Mouse (Mus musculus) Patski (cell line): ENCODE results near the gene Lage3. TPM values are rescaled to one million over a fixed set of nuclear protein-coding genes. Genes with fewer than 3 reads are reported as not detected.
"Not testable (repeated sequence)": the region's sequence is repeated elsewhere in the genome, so short reads cannot be mapped to it uniquely, and the experiment has no call there.

Source experiments
- ATAC-seq: fragments of 100-300 bp; one replicate; pipeline ENCODE4 v1.8.0; 2021
- CTCF ChIA-PET: fragments of 350-600 bp; sonication (Branson Sonifier 250); formaldehyde crosslinking; loops from one replicate; lab custom pipeline; 2022; ENCODE audit warnings: inconsistent platforms; lab: Charles Lee
- POLR2A ChIA-PET: fragments of 350-600 bp; sonication (Branson Sonifier 250); formaldehyde crosslinking; loops from one replicate; lab custom pipeline; 2022; ENCODE audit warnings: antibody characterized with exemption, inconsistent platforms; lab: Charles Lee
- DNase-seq: peaks from one replicate; pipeline ENCODE4 v3.0.0-alpha.2; 2011; ENCODE audit warnings: low read depth, low spot score
- H3K27me3 ChIP-seq: fragments of 371-371 bp; one replicate; pipeline ENCODE4 v1.5.1; 2021
- CTCF ChIP-seq: fragments of 100-300 bp; IDR thresholded peaks from one replicate; pipeline ENCODE4 v1.5.1; 2021
- in situ Hi-C: fragments of 300-500 bp; cut with MboI; formaldehyde crosslinking; loops from 3 replicates; pipeline ENCODE4 v1.11.1; 2018; ENCODE audit warnings: low pct_unique_long_range_greater_than_20kb, mixed read lengths
- polyA plus RNA-seq: library from polyadenylated mRNA; unstranded; gene quantifications from one replicate; pipeline ENCODE4 v1.2.3, GENCODE M21; 2021

Gene Lage3
- polyA plus RNA-seq: 42.5 TPM

DNA sequence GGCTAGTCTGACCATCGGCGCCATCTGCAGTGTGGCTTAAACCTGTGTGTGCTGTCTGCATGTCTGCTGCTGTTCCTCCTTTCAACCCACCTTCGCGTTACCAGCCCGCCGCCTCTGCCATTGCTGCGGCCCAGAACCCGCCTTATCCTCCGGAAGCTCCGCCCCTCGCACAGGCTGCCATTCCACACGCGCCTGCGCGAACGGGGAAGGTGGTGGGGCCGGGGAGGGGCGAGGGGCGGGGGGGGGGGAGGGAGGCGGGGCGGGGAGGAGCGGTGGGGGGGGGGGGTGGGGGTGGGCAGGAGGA lies at the start of gene Lage3:
TSS of gene Lage3 (minus strand) at position 152 of the 304 bp plus-strand sequence.
- in situ Hi-C loops: no loop called here
- ChIA-PET CTCF (no interaction called here), POLR2A (no interaction called here)
- DNase-seq (no peak), ATAC-seq (peak; percentile 62)
- H3K27me3 ChIP-seq: peaks cover 18% of the 10 kb centered on the region
- TF ChIP-seq CTCF: no peak

DNA sequence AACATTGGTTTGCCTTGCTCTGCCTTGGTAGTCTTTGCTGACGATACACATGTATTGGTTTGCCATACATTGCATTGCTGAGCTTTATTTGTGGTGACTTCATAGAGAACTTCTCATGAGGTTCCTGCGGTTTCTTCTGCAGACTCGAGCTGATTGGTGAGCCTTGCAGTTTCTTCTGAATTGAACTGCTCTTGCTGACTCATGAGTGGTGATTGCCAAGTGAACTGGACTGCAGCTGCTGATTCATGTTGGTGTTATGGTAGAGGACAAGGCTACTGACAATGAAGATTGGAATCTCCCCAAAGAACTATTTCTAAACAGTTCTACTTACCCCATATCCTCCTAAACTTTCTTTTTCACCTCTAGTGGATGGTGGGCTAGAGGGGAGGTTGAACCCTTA lies 46.7 kb upstream of the Lage3 start:
- ATAC-seq: no peak
- H3K27me3 ChIP-seq: peaks cover 27% of the 10 kb centered on the region
- no peak for DNase-seq
- in situ Hi-C loops: loop anchor here (10.0 to 25.0 kb wide), 2 partner anchors 438 to 1355 kb away; partner anchors contain the start of gene Hcfc1
- ChIA-PET CTCF (interaction anchor here (1.2 kb wide), 1 partner anchor 11 kb away, joined by 3 read pairs; no protein-coding TSS in a partner anchor), POLR2A (no interaction called here)
- no peak for TF ChIP-seq CTCF

DNA sequence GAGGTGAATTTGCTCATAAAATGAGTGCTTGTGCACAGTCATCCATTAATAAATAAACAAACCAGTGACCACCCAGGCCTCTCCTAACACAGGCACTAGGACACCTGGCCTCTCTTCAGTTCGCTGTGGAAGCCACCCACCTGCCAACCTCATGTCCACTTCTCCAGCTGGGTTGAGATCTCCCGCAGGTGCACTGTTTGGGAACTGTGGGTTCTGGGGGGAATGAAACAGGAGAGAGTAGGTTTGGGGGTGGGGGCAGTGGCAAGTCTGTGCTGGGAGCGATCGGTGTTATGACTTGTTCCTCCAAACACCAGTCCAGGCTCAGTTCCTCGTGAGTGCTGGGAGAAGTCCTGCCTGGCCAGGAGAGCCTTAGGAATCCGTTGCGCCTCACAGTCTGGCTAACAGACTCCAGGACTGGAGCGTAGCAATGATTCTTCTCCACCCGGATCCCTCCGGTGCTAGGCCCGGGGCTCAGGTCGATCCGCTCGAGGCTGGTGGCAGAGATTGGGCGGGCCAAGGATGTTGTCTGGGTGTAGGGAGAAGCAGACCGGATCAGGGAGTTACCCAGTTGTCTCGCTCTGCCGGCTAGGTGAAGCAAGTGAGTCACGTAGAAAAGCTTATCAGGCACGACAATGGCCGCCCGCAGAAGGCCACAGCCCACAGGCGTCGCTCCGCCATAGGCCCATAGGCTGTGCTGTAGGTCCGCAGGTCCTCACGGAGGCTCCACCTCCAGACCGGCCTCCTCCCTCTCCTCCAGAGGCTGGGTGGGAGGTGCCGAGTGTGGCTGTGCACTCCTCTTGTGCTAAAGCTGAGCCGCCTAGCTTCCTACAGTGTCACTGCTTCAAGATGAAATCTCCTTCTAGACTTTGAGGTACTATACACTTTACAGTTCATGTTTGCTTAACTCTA lies 39.4 kb upstream of the Lage3 start, which contains the start of the genes Fam3a and Ikbkg:
TSS of gene Fam3a (minus strand) at position 738 of the 909 bp plus-strand sequence.
TSS of gene Ikbkg (plus strand) at position 756 of the 909 bp plus-strand sequence.
- ATAC-seq: peak; percentile 99
- H3K27me3 ChIP-seq: peaks cover 10% of the 10 kb centered on the region
- peak; percentile 48 for DNase-seq
- CTCF ChIA-PET: interaction anchor here (1.2 to 2.1 kb wide), 3 partner anchors 10 to 144 kb away, joined by 4 to 8 read pairs (median 5); partner anchors contain the start of gene Flna
- in situ Hi-C loops: no loop called here
- POLR2A ChIA-PET: interaction anchor here (0.6 to 1.2 kb wide), 3 partner anchors 16 to 24 kb away, joined by 3 to 4 read pairs (median 3); no protein-coding TSS in a partner anchor
- no peak for TF ChIP-seq CTCF

DNA sequence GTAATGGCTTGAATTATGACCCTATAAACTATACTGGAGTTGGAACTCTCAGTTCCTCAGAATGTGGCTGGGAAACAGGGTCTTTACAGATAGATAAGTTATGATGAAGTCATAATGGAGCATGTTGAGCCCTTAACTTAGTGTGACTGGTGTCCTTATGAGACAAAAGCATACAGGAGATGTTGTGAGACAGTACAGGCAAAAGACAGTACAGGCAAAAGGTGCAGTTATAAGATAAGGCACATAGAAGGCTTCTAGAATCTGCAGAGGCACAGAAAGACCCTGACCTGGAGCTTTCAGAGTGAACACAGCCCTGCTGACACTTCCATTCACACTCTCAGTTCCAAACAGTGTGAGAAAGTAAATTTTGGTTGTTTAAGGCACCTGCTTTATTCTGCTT lies 34.7 kb upstream of the Lage3 start:
- ATAC-seq (no peak), DNase-seq (no peak)
- ChIA-PET CTCF (interaction anchor here (2.7 kb wide), 1 partner anchor 11 kb away, joined by 7 read pairs; no protein-coding TSS in a partner anchor), POLR2A (no interaction called here)
- H3K27me3 ChIP-seq: peaks cover 7% of the 10 kb centered on the region
- in situ Hi-C loops: no loop called here
- no peak for TF ChIP-seq CTCF

DNA sequence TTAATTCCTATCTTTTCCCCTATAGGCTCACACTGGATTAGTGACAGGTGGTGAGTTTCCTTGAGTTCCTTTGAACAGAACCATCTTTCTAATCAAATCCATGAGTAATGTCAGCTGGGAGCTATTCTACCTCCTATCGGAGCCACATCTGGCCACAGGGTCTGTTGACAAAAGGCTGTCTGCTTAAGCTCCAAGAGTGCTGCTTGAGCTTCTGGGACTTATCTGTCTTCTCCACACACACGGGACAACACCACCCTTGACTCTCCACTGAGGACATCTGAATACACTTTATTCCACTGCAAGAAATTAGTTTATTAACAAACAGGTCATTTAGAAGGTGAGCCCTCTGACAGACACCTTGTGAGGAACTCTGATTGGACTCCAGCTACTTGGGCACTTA lies 31.0 kb upstream of the Lage3 start:
- H3K27me3 ChIP-seq: peaks cover 12% of the 10 kb centered on the region
- CTCF ChIA-PET: no interaction called here
- DNase-seq: no peak
- in situ Hi-C loops: no loop called here
- POLR2A ChIA-PET: no interaction called here
- no peak for TF ChIP-seq CTCF
- no peak for ATAC-seq

DNA sequence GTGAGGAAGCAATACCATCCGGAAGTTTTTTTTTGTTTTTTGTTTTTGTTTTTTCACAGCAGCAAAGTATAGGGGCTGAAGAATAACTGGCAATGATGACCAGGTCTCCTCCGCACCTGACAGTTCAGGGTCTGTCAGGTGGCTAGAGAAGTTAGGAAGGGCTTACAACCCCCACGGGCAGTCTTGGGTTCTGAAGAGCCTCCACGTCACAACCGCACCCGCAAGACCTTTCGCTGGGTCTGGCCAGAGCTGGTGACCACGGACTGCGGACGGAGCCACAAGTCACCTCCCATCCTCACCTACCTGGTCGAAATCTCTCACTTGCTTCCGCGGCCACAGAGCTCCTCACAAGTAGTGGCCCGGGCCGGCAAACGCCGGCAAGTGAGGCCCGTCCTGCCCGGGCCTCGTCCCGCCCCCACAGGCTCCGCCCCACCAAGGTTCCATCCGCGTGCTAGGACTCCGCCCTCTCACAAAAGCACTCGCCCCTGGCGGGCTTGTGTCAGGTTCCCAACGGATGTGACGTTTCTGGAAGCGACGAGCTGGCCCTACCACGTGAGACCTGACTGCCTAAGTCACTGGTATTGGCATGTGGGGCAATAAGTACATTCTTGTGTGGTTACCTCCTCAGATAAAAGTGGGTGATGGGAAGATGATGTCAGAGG lies 19.6 kb upstream of the Lage3 start, which contains the start of the genes Ubl4a and Slc10a3:
TSS of gene Ubl4a (minus strand) at position 331 of the 662 bp plus-strand sequence.
TSS of gene Slc10a3 (minus strand) at position 462 of the 662 bp plus-strand sequence.
- H3K27me3 ChIP-seq: no peaks in the 10 kb centered on the region
- DNase-seq: no peak
- in situ Hi-C loops: no loop called here
- TF ChIP-seq CTCF: no peak
- ChIA-PET CTCF (interaction anchor here (1.0 kb wide), 1 partner anchor 21 kb away, joined by 3 read pairs; no protein-coding TSS in a partner anchor), POLR2A (interaction anchor here (0.6 kb wide), 1 partner anchor 869 kb away, joined by 3 read pairs; no protein-coding TSS in a partner anchor)
- ATAC-seq: peak; percentile 84

DNA sequence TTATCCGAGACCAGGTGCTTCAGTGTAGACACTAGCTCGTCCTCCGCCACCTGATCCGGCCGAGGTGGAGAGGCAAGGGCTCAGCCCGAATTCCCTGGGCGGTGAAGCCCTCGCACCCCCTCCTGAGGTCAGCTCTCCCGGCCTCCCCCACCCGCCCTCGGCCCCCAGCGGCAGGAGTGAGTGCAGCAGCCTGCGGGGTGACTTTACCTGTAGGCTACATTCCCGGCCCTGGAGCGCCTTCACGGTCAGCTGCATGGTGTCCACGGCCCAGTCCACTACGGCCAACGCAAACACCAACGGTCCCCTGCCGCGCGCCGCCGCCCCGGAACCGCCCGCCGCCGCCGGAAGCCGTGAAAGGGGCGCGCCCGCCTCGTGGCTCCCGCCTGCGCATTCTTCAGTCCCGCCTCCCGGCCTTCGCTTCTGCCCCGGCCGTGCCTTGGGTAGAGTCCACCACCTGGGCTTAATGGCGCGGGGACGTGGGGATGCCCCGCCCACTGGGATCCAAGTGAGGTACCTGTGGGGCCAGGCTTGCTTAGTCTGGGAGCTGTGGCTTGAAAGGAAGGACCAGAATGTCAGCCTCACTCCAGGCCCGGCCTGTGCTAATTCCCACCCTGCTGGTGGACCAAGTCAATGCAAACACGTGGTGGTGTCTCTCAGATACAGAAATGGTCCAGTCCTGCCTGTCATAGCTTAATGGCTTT lies 14.9 kb upstream of the Lage3 start:
- no peak for TF ChIP-seq CTCF
- in situ Hi-C loops: no loop called here
- H3K27me3 ChIP-seq: peaks cover 4% of the 10 kb centered on the region
- ATAC-seq: peak; percentile 61
- ChIA-PET POLR2A (interaction anchor here (1.0 to 1.7 kb wide), 5 partner anchors 28 to 123 kb away, joined by 3 to 5 read pairs (median 3); partner anchors contain the start of gene Plxna3), CTCF (interaction anchor here (1.6 kb wide), 1 partner anchor 9 kb away, joined by 5 read pairs; no protein-coding TSS in a partner anchor)
- no peak for DNase-seq

DNA sequence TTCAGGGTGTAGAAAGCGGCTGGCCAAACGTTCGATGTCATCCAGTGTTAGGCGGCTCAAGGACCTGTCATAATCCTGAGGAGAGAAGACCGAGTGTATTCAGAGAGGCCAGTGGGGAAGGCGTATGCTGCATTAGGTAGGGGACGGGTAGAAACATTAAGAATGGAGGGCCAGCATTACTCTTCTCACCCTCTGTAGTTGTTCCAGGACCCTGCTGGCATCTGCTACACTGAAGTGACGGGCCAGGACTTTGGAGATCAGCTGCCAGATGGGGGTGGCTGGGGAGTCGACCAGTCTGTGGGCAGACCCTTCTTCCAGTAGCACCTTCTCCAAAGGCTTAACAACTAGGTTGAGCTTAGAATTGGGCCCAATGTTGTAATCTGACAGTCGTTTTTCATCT lies 14.1 kb upstream of the Lage3 start:
- CTCF ChIA-PET: interaction anchor here (0.6 kb wide), 1 partner anchor 19 kb away, joined by 3 read pairs; no protein-coding TSS in a partner anchor
- peaks cover 4% of the 10 kb centered on the region for H3K27me3 ChIP-seq
- POLR2A ChIA-PET: interaction anchor here (1.0 kb wide), 1 partner anchor 119 kb away, joined by 3 read pairs; no protein-coding TSS in a partner anchor
- in situ Hi-C loops: no loop called here
- DNase-seq (no peak), ATAC-seq (no peak)
- no peak for TF ChIP-seq CTCF

DNA sequence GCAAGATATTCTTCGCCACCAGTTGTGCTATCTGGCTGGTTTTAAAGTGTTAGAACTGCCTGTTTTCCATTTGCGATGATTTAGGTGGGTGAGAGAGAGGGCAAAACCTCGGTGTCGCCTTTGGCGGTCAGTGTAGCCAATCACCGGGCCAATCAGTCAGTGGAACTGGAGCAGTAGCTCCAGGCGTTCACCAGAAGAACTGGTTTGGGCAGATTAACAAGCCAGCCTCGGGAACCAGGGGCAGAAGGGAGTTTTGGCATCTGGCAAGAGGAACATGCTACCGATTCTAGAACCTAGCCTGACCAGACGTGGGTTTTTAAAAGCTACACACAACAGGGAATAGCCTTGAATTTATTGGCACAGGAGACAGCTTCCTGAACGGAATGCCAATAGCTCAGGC lies 5.8 kb upstream of the Lage3 start:
- ATAC-seq: no peak
- POLR2A ChIA-PET: no interaction called here
- CTCF ChIA-PET: no interaction called here
- DNase-seq: no peak
- no peak for TF ChIP-seq CTCF
- H3K27me3 ChIP-seq: peaks cover 4% of the 10 kb centered on the region
- in situ Hi-C loops: no loop called here

DNA sequence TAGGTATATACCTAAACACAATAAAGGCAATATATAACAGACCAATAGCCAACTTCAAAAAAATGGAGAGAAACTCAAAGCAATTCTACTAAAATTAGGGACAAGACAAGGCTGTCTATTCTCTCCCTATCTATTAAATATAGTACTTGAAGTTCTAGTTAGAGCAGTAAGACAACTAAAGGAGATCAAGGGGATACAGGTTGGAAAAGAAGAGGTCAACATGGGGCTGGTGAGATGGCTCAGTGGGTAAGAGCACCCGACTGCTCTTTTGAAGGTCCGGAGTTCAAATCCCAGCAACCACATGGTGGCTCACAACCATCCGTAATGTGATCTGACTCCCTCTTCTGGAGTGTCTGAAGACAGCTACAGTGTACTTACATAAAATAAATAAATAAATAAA lies 3.7 kb upstream of the Lage3 start:
- H3K27me3 ChIP-seq, in situ Hi-C loops, ATAC-seq, POLR2A ChIA-PET, CTCF ChIA-PET, DNase-seq: not testable (repeated sequence)
